Mouse (Mus musculus): ENCODE data around the gene Gcgr.

- TF ChIP-seq CTCF (IDR thresholded peaks at IDR 0.05; ENCODE audit: low read depth) (no peak), EP300 (optimal IDR thresholded peaks at IDR 0.05) (no peak)
Measured at GRCm38 (mm10) chr11:120535804-120536203, 5.3 kb downstream of the Gcgr start.
